Mouse (Mus musculus) intestine, embryonic 15.5 days (tissue): ENCODE results near the gene Bbs2. TPM values are rescaled to one million over a fixed set of nuclear protein-coding genes. Genes with fewer than 3 reads are reported as not detected.
A peak's percentile ranks its signal among the peaks of the same experiment; 100 is the strongest.

Experiments used
- ATAC-seq: fragments of 200-750 bp; cut with Nextera tagmentation; 2 replicates; pipeline ENCODE4 v1.8.0; 2017; ENCODE audit warnings: moderate TSS enrichment, moderate library complexity
- H3K27ac ChIP-seq: fragments of 300-500 bp; sonication (generic); 2 replicates; pipeline ENCODE4 v1.5.1; 2015; ENCODE audit warnings: mild to moderate bottlenecking, inconsistent platforms
- H3K27me3 ChIP-seq: fragments of 300-500 bp; sonication (generic); replicated peaks from 2 replicates; pipeline ENCODE4 v1.6.1; 2015; ENCODE audit warnings: inconsistent platforms
- H3K36me3 ChIP-seq: fragments of 300-500 bp; sonication (generic); 2 replicates; pipeline ENCODE4 v1.6.1; 2015; ENCODE audit warnings: inconsistent platforms
- H3K4me1 ChIP-seq: fragments of 300-500 bp; sonication (generic); replicated peaks from 2 replicates; pipeline ENCODE4 v1.6.1; 2015; ENCODE audit warnings: inconsistent platforms
- H3K4me2 ChIP-seq: fragments of 300-500 bp; sonication (generic); replicated peaks from 2 replicates; pipeline ENCODE4 v1.6.1; 2015; ENCODE audit warnings: mild to moderate bottlenecking, inconsistent platforms
- H3K4me3 ChIP-seq: fragments of 300-500 bp; sonication (generic); replicated peaks from 2 replicates; pipeline ENCODE4 v1.5.1; 2015; ENCODE audit warnings: inconsistent platforms
- H3K9ac ChIP-seq: fragments of 300-500 bp; sonication (generic); 2 replicates; pipeline ENCODE4 v1.6.1; 2015; ENCODE audit warnings: inconsistent platforms
- H3K9me3 ChIP-seq: fragments of 300-500 bp; sonication (generic); 2 replicates; pipeline ENCODE4 v1.6.1; 2016; ENCODE audit warnings: inconsistent platforms
- WGBS: fragments of 180-500 bp; shearing (Covaris S2); methylation state at CpG from one replicate; pipeline ENCODE4 v1.1.7; 2015; 5-methylcytosine and 5-hydroxymethylcytosine counted together
- polyA plus RNA-seq: library from polyadenylated mRNA; unstranded; fragments of >200 nt; fragmentation: Nextera tagmentation; extraction: Ambion mirVana; gene quantifications from 2 replicates; pipeline ENCODE4 v1.2.1, GENCODE M21; 2015

Gene Bbs2
- polyA plus RNA-seq, 1 experiment from 2014 or later, result 10.5 TPM

- WGBS, result 52% methylated on average over 5 of the region's 5 CpGs
- Histone ChIP-seq H3K9ac (no peak overlapping the region), H3K27ac (no peak overlapping the region), H3K9me3 (no peaks in the 10 kb centered on the region), H3K4me2 (peak overlapping the region; percentile 75), H3K36me3 (peaks cover 5% of the 10 kb centered on the region; the same call in 1 of the 2 replicates), H3K4me3 (0 out of 2 replicates have a peak overlapping the region, but pooled peaks have one; percentile 11), H3K27me3 (no peaks in the 10 kb centered on the region), H3K4me1 (peaks cover 8% of the 10 kb centered on the region; the same call in 1 of the 2 replicates)
- ATAC-seq, result no peak
Observed at GRCm38 (mm10) chr8:94035200-94035599, 63.5 kb downstream of the Bbs2 start.

GRCm38 (mm10) chr8:94033601-94034000, 65.1 kb downstream of the Bbs2 start:
- 76% methylated on average over 3 of the region's 3 CpGs for WGBS
- H3K9me3 ChIP-seq, result no peaks in the 10 kb centered on the region
- no peak overlapping the region for H3K4me2 ChIP-seq
- H3K4me1 ChIP-seq, result peaks cover 8% of the 10 kb centered on the region; the same call in 1 of the 2 replicates
- no peak overlapping the region for H3K9ac ChIP-seq
- H3K4me3 ChIP-seq, result no peak overlapping the region
- H3K27me3 ChIP-seq, result no peaks in the 10 kb centered on the region
- H3K36me3 ChIP-seq, result peaks cover 10% of the 10 kb centered on the region
- ATAC-seq, result no peak
- no peak overlapping the region for H3K27ac ChIP-seq

GRCm38 (mm10) chr8:94029701-94030100, 69.0 kb downstream of the Bbs2 start:
- Histone ChIP-seq H3K36me3 (peaks cover 24% of the 10 kb centered on the region), H3K4me1 (0 out of 2 replicates have a peak, but pooled peaks cover 2% of the 10 kb centered on the region), H3K27ac (no peak overlapping the region), H3K27me3 (no peaks in the 10 kb centered on the region), H3K4me2 (no peak overlapping the region), H3K9me3 (no peaks in the 10 kb centered on the region), H3K9ac (no peak overlapping the region), H3K4me3 (no peak overlapping the region)
- 95% methylated on average over 9 of the region's 9 CpGs for WGBS
- no peak for ATAC-seq

GRCm38 (mm10) chr8:94023916-94024315, 74.8 kb downstream of the Bbs2 start:
- no peaks in the 10 kb centered on the region for H3K27me3 ChIP-seq
- no peak overlapping the region for H3K4me2 ChIP-seq
- WGBS, result 95% methylated on average over 6 of the region's 6 CpGs
- no peak overlapping the region for H3K27ac ChIP-seq
- peaks cover 35% of the 10 kb centered on the region for H3K36me3 ChIP-seq
- H3K9me3 ChIP-seq, result no peaks in the 10 kb centered on the region
- no peak overlapping the region for H3K4me3 ChIP-seq
- no peaks in the 10 kb centered on the region for H3K4me1 ChIP-seq
- ATAC-seq, result no peak
- H3K9ac ChIP-seq, result no peak overlapping the region

Other genes with a start within 250 kb of the Bbs2 start
- 47.5 and 51.7 TPM in 2 replicates for gene Amfr, start 86.1 kb downstream of the Bbs2 start, polyA plus RNA-seq
- 104 and 126 TPM in 2 replicates for gene Nudt21, start 61.9 kb downstream of the Bbs2 start, polyA plus RNA-seq
- 10.5 and 12.8 TPM in 2 replicates for gene Ogfod1, start 61.7 kb downstream of the Bbs2 start, polyA plus RNA-seq
- gene Mt4, start 38.3 kb upstream of the Bbs2 start, polyA plus RNA-seq, result 4.1 and 4.2 TPM in 2 replicates
- 4.4 and 5.6 TPM in 2 replicates for gene Mt3, start 53.7 kb upstream of the Bbs2 start, polyA plus RNA-seq
- 522 and 534 TPM in 2 replicates for gene Mt2, start 73.7 kb upstream of the Bbs2 start, polyA plus RNA-seq
- gene Mt1, start 80.2 kb upstream of the Bbs2 start, polyA plus RNA-seq, result 2,231 and 2,526 TPM in 2 replicates
- 70.2 and 74.9 TPM in 2 replicates for gene Nup93, start 115.6 kb upstream of the Bbs2 start, polyA plus RNA-seq
- 0.06 and 0.10 TPM in 2 replicates for gene Slc12a3, start 230.3 kb upstream of the Bbs2 start, polyA plus RNA-seq